ENCODE assay signal across 8 mouse cellular contexts in the genomic region with DNA sequence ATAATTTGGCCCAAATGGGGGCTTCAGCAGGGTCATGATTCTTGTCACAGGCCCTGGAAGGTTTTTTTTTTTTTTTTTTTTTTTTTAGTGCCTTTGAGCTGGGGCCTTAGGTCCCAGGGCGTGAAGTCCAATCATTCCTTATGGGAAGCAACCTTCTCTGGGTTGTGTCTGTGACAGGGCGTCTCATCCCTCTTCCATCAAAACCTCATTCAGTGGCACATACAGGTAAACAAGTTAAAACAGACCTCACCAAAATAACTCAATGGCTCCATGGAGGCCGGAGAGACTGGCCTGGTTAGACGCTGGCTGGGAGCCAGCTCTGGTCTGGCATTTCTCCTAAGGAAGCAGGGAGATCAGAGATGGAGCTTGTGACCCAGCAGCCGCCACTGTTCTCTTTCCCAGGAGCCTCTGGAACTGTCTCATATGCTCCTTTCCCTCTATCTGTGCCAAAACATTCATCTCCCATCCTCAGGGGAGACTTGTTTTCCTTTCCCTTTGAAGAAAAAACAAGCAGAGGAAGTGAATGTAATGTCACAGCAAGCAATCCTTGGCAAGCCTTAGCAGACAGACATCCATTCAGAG. TPM values are rescaled to one million over a fixed set of nuclear protein-coding genes. Genes with fewer than 3 reads are reported as not detected.
DNase-seq lines count a peak whose midpoint lies in the region; ATAC-seq and TF ChIP-seq lines count a peak whose summit lies in the region.
"Had no signal": no experiment of that assay in that cellular context is flagged by ENCODE, and none has a peak within 500 bp of the region (broad histone marks: within the 10 kb centered on the region; RNA-seq: fewer than 3 reads in every experiment).

No protein-coding gene starts in this region.

- H3K9ac ChIP-seq in heart, embryonic 14.5 days (ENCODE audit: low read length) = no peak overlapping the region; the same call in 1 of the 2 replicates
- no peak overlapping the region for H3K9ac ChIP-seq in stomach, postnatal 0 days (ENCODE audit: low read length)

- no peaks in the 10 kb centered on the region for H3K27me3 ChIP-seq in heart, embryonic 14.5 days (ENCODE audit: control insufficient read depth, insufficient read depth, low read length)
- no peaks in the 10 kb centered on the region for H3K27me3 ChIP-seq in stomach, postnatal 0 days (ENCODE audit: control insufficient read depth, insufficient read depth, low read length)

- no peak for TF ChIP-seq EP300 in stomach, postnatal 0 days (optimal IDR thresholded peaks at IDR 0.05)

- H3K4me1 ChIP-seq in heart, embryonic 14.5 days (ENCODE audit: control insufficient read depth in 2 of 2, insufficient read depth in 2 of 2, low read length in 2 of 2) = peaks cover 6 to 20% of the 10 kb centered on the region in 2 experiments; a peak in 3 of 4 replicates
- no peaks in the 10 kb centered on the region for H3K4me1 ChIP-seq in stomach, postnatal 0 days (replicated peaks; ENCODE audit: control insufficient read depth, insufficient read depth)

- peak; percentile 56 for ATAC-seq in heart, embryonic 14.5 days (ENCODE audit: insufficient number of reproducible peaks, insufficient read depth, low FRiP score, low read depth)
- ATAC-seq in stomach, postnatal 0 days (ENCODE audit: low FRiP score, low TSS enrichment) = no peak

- no peak for TF ChIP-seq CTCF in stomach, postnatal 0 days (IDR thresholded peaks at IDR 0.05; ENCODE audit: low read depth)

- H3K4me2 ChIP-seq in heart, embryonic 14.5 days (ENCODE audit: low read length) = 0 out of 2 replicates have a peak overlapping the region, but pooled peaks have one; percentile 6
- H3K4me2 ChIP-seq in stomach, postnatal 0 days (replicated peaks; ENCODE audit: low read depth) = no peak overlapping the region

- WGBS in heart, embryonic 14.5 days = 23% methylated on average over 5 of the region's 5 CpGs
- WGBS in stomach, postnatal 0 days = 47% methylated on average over 5 of the region's 5 CpGs

- DNase-seq in testis, postnatal 10 days (ENCODE audit: low spot score) = peak; percentile 54
- no peak for DNase-seq in testis, postnatal 14 days (ENCODE audit: low spot score)
- peak; percentile 87 to 88 for DNase-seq in cerebellum, postnatal 10 days
- peak; percentile 29 to 44 for DNase-seq in layer of hippocampus, adult 8-10 months (ENCODE audit: low spot score in 2 of 2)
- peak; percentile 22 for DNase-seq in stomach, postnatal 0 days (ENCODE audit: low spot score)
- no peak for DNase-seq in thymus, postnatal 10 days (ENCODE audit: low spot score in 2 of 2)

- peaks cover 54% of the 10 kb centered on the region for H3K36me3 ChIP-seq in heart, embryonic 14.5 days (ENCODE audit: control insufficient read depth, insufficient read depth, low read length)
- H3K36me3 ChIP-seq in stomach, postnatal 0 days (ENCODE audit: control insufficient read depth, insufficient read depth, low read length) = 0 out of 2 replicates have a peak, but pooled peaks cover 2% of the 10 kb centered on the region

- H3K4me3 ChIP-seq in heart, embryonic 14.5 days (ENCODE audit: control insufficient read depth in 1 of 2, insufficient read depth in 1 of 2, low read depth in 1 of 2, low read length in 2 of 2) = no peak overlapping the region
- no peak overlapping the region for H3K4me3 ChIP-seq in stomach, postnatal 0 days (ENCODE audit: low read depth, low read length)
- H3K4me3 ChIP-seq: myocyte had no signal

- no peaks in the 10 kb centered on the region for H3K9me3 ChIP-seq in heart, embryonic 14.5 days (ENCODE audit: control insufficient read depth, low read length)
- no peaks in the 10 kb centered on the region for H3K9me3 ChIP-seq in stomach, postnatal 0 days (ENCODE audit: control insufficient read depth, low read length)

- H3K27ac ChIP-seq in heart, embryonic 14.5 days (replicated peaks in 1 of 2; ENCODE audit: control insufficient read depth in 1 of 2, insufficient read depth in 1 of 2, low read depth in 2 of 2, low read length in 2 of 2) = peak overlapping the region in 1 of 2 experiments; percentile 39; a peak in 2 of 4 replicates
- H3K27ac ChIP-seq in stomach, postnatal 0 days (replicated peaks) = no peak overlapping the region

RNA-seq across cellular contexts. Expression of a gene that starts 27.7 kb away (rescaled TPM):
- polyA plus RNA-seq in heart, embryonic 14.5 days (2014; fragmentation: Nextera tagmentation; extraction: Ambion mirVana) = 88.5 and 96.2 TPM in 2 replicates
- 1 to 10 TPM; 2.1 to 4.3 (median 3.5) TPM for total RNA-seq in layer of hippocampus, adult 8-10 months (2022)
- polyA plus RNA-seq in stomach, postnatal 0 days (2015; fragmentation: Nextera tagmentation; extraction: Ambion mirVana) = 51.9 and 56.1 TPM in 2 replicates

RNA-seq across cellular contexts. Expression of a gene that starts 37.6 kb away (rescaled TPM):
- polyA plus RNA-seq in heart, embryonic 14.5 days (2014; fragmentation: Nextera tagmentation; extraction: Ambion mirVana) = 18.0 and 19.8 TPM in 2 replicates
- total RNA-seq in layer of hippocampus, adult 8-10 months (2022) = 10 to 100 TPM; 45.2 to 56.5 (median 49.3) TPM
- 12.8 and 13.0 TPM in 2 replicates for polyA plus RNA-seq in stomach, postnatal 0 days (2015; fragmentation: Nextera tagmentation; extraction: Ambion mirVana)

RNA-seq across cellular contexts. Expression of a gene that starts 37.6 kb away (rescaled TPM):
- 30.5 and 30.7 TPM in 2 replicates for polyA plus RNA-seq in heart, embryonic 14.5 days (2014; fragmentation: Nextera tagmentation; extraction: Ambion mirVana)
- total RNA-seq in layer of hippocampus, adult 8-10 months (2022) = 10 to 100 TPM; 45.7 to 49.7 (median 46.0) TPM
- polyA plus RNA-seq in stomach, postnatal 0 days (2015; fragmentation: Nextera tagmentation; extraction: Ambion mirVana) = 38.8 and 39.2 TPM in 2 replicates

Comparison
In these comparisons a context has a peak if more than half of its experiments do, and no peak if none do; other contexts are left out.
1. DNase-seq: peak in testis, postnatal 10 days (single experiment), cerebellum, postnatal 10 days (2 of 2), layer of hippocampus, adult 8-10 months (2 of 2) and stomach, postnatal 0 days (single experiment); none in testis, postnatal 14 days (single experiment) and thymus, postnatal 10 days (0 of 2).